Mouse (Mus musculus) heart, postnatal 0 days (tissue): ENCODE data around the gene Dennd1a.

Experiments used
- CTCF ChIP-seq: IDR thresholded peaks from 2 replicates; pipeline ENCODE4 v1.5.1; 2016; ENCODE audit warnings: antibody characterized with exemption, control low read depth, low read depth
- EP300 ChIP-seq: IDR thresholded peaks from 2 replicates; pipeline ENCODE4 v1.6.1; 2016; ENCODE audit warnings: antibody characterized with exemption, low read depth

DNA sequence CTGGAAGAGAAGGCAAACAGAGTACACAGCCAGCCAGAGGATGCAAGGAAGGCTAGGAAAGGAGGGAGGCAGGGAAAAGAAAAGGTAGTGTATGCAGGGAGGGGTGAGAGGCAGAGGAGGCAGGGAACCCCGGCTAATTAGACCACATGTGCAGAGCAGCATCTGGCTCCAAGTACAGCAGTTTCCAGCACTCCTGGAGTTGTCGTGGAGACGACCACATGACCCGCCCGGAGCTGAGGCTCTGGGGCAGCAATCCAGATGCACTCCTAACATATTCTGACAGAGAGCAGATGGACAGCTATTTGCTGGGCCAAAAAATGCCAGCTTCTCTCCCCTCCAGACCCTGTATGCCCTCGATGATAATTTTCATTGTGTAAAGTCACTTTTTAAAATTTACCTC lies 417.6 kb downstream of the Dennd1a start:
- TF ChIP-seq CTCF (no peak), EP300 (no peak)
